Mouse (Mus musculus): ENCODE data around the gene Btbd35f11. TPM values are rescaled to one million over a fixed set of nuclear protein-coding genes. Genes with fewer than 3 reads are reported as not detected.
"Not testable (repeated sequence)": the region's sequence is repeated elsewhere in the genome, so short reads cannot be mapped to it uniquely, and the experiment has no call there.

Gene Btbd35f11
- polyA plus RNA-seq (2015; fragmentation: Nextera tagmentation; extraction: Ambion mirVana): not detected in 2 replicates

DNA sequence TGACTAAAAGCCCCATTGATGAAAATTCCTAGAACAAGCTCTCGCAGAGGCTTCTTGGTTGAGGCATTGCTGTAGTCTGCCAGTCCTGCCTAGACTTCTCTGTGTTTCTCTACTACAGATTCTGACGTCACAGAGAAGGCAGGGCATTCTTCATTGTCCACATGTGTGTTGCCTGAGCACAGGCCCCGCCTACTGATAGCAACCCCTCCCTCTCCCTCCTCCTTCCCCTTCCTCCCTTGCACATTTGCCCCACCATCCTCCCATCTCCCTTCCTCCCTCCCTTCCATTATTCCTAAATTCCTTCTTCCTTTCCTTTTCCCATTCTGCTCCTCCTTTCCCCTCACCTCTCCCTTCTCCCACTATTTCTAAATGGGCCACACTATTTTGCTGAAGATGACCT is at the start of gene Btbd35f11:
Gene Btbd35f11, minus strand, starts transcription at position 101 of the 400 bp plus-strand sequence.
- ATAC-seq (ENCODE audit: low read depth); H3K27me3 ChIP-seq; H3K27ac ChIP-seq; DNase-seq; H3K4me1 ChIP-seq (replicated peaks); H3K4me2 ChIP-seq; H3K9ac ChIP-seq; H3K4me3 ChIP-seq (replicated peaks); H3K36me3 ChIP-seq; H3K9me3 ChIP-seq (replicated peaks): not testable (repeated sequence)
- WGBS (ENCODE audit: insufficient replicate concordance): 50% methylated on average over 2 of the region's 3 CpGs

GRCm38 (mm10) chrX:3409946-3410345 is 33.5 kb downstream of the Btbd35f11 start:
- H3K9me3 ChIP-seq (replicated peaks); DNase-seq; H3K4me3 ChIP-seq (replicated peaks); H3K27me3 ChIP-seq; H3K4me1 ChIP-seq (replicated peaks); H3K4me2 ChIP-seq; H3K9ac ChIP-seq; ATAC-seq (ENCODE audit: low read depth); H3K36me3 ChIP-seq; H3K27ac ChIP-seq: not testable (repeated sequence)
- WGBS (ENCODE audit: insufficient replicate concordance): 54% methylated on average over 1 of the region's 2 CpGs

Other genes with a start within 250 kb of the Btbd35f11 start
- not detected in 2 replicates for gene Btbd35f24, start 247.9 kb downstream of the Btbd35f11 start, polyA plus RNA-seq (2015; fragmentation: Nextera tagmentation; extraction: Ambion mirVana)